Mouse (Mus musculus) liver, postnatal 0 days (tissue): ENCODE measurements around the gene Igfbp5. TPM values are rescaled to one million over a fixed set of nuclear protein-coding genes. Genes with fewer than 3 reads are reported as not detected.

Experiments used
- ATAC-seq: fragments of 200-750 bp; cut with Nextera tagmentation; 2 replicates; pipeline ENCODE4 v1.8.0; 2017; ENCODE audit warnings: mild to moderate bottlenecking, moderate library complexity
- DNase-seq: peaks from one replicate; pipeline ENCODE4 v3.0.0-alpha.2; 2016
- H3K27ac ChIP-seq: fragments of 300-500 bp; sonication (generic); 2 replicates; pipeline ENCODE4 v1.5.1; 2014; ENCODE audit warnings: antibody characterized with exemption, moderate library complexity, mild to moderate bottlenecking, low read depth
- H3K27me3 ChIP-seq: fragments of 300-500 bp; sonication (generic); 2 replicates; pipeline ENCODE4 v1.6.1; 2014; ENCODE audit warnings: low read length, control low read depth, mixed read lengths; ENCODE audit not compliant: insufficient read depth
- H3K36me3 ChIP-seq: fragments of 300-500 bp; sonication (generic); replicated peaks from 2 replicates; pipeline ENCODE4 v1.6.1; 2014; ENCODE audit warnings: mild to moderate bottlenecking, control low read depth, low read length, moderate library complexity, mixed read lengths; ENCODE audit not compliant: insufficient read depth
- H3K4me1 ChIP-seq: fragments of 300-500 bp; sonication (generic); 2 replicates; pipeline ENCODE4 v1.6.1; 2014; ENCODE audit warnings: antibody characterized with exemption, mild to moderate bottlenecking, control low read depth; ENCODE audit not compliant: insufficient read depth
- H3K4me2 ChIP-seq: fragments of 300-500 bp; sonication (generic); 2 replicates; pipeline ENCODE4 v1.6.1; 2014; ENCODE audit warnings: low read depth, mild to moderate bottlenecking, low read length, moderate library complexity, mixed read lengths
- H3K4me3 ChIP-seq: fragments of 300-500 bp; sonication (generic); 2 replicates; pipeline ENCODE4 v1.5.1; 2014; ENCODE audit warnings: low read depth, low read length
- H3K9ac ChIP-seq: fragments of 300-500 bp; sonication (generic); replicated peaks from 2 replicates; pipeline ENCODE4 v1.6.1; 2014; ENCODE audit warnings: mild to moderate bottlenecking, moderate library complexity
- H3K9me3 ChIP-seq: fragments of 300-500 bp; sonication (generic); 2 replicates; pipeline ENCODE4 v1.6.1; 2016; ENCODE audit warnings: mild to moderate bottlenecking, control low read depth, low read length, mixed read lengths
- CTCF ChIP-seq: sonication (generic); IDR thresholded peaks from 2 replicates; pipeline ENCODE4 v1.5.1; 2016; ENCODE audit warnings: antibody characterized with exemption, low read depth
- EP300 ChIP-seq: IDR thresholded peaks from 2 replicates; pipeline ENCODE4 v1.6.1; 2016; ENCODE audit warnings: antibody characterized with exemption, low read depth, mild to moderate bottlenecking
- WGBS: fragments of 180-500 bp; shearing (Covaris S2); extraction: QIAGEN DNeasy Blood & Tissue Kit; methylation state at CpG from one replicate; pipeline ENCODE4 v1.1.7; 2014; ENCODE audit not compliant: insufficient replicate concordance; 5-methylcytosine and 5-hydroxymethylcytosine counted together
- polyA plus RNA-seq: library from polyadenylated mRNA; unstranded; fragments of >200 nt; fragmentation: Nextera tagmentation; extraction: Ambion mirVana; gene quantifications from 2 replicates; pipeline ENCODE4 v1.2.1, GENCODE M21; 2015

Gene Igfbp5
- polyA plus RNA-seq, 1 experiment from 2014 or later, result 2.4 TPM

GRCm38 (mm10) chr1:72885111-72885818, 10.6 kb upstream of the Igfbp5 start:
- Histone ChIP-seq H3K27me3 (no peaks in the 10 kb centered on the region), H3K9me3 (no peaks in the 10 kb centered on the region), H3K36me3 (no peaks in the 10 kb centered on the region), H3K4me3 (no peak overlapping the region), H3K9ac (no peak overlapping the region), H3K4me2 (no peak overlapping the region), H3K4me1 (no peaks in the 10 kb centered on the region), H3K27ac (no peak overlapping the region)
- no peak for TF ChIP-seq EP300
- no peak for TF ChIP-seq CTCF
- DNase-seq, result no peak
- no peak for ATAC-seq
- 72% methylated on average over 11 of the region's 11 CpGs for WGBS

- no peak for TF ChIP-seq EP300
- peak; percentile 36; the same call in 1 of the 2 replicates for TF ChIP-seq CTCF
- WGBS, result 48% methylated on average over 4 of the region's 4 CpGs
- no peak for DNase-seq
- Histone ChIP-seq H3K4me1 (peaks cover 2% of the 10 kb centered on the region; the same call in 1 of the 2 replicates), H3K27ac (no peak overlapping the region), H3K36me3 (no peaks in the 10 kb centered on the region), H3K27me3 (peaks cover 36% of the 10 kb centered on the region), H3K9ac (no peak overlapping the region), H3K4me2 (no peak overlapping the region), H3K4me3 (no peak overlapping the region), H3K9me3 (no peaks in the 10 kb centered on the region)
- ATAC-seq, result no peak
These were observed 4.6 kb upstream of the Igfbp5 start for GRCm38 (mm10) chr1:72879319-72879634.

DNA sequence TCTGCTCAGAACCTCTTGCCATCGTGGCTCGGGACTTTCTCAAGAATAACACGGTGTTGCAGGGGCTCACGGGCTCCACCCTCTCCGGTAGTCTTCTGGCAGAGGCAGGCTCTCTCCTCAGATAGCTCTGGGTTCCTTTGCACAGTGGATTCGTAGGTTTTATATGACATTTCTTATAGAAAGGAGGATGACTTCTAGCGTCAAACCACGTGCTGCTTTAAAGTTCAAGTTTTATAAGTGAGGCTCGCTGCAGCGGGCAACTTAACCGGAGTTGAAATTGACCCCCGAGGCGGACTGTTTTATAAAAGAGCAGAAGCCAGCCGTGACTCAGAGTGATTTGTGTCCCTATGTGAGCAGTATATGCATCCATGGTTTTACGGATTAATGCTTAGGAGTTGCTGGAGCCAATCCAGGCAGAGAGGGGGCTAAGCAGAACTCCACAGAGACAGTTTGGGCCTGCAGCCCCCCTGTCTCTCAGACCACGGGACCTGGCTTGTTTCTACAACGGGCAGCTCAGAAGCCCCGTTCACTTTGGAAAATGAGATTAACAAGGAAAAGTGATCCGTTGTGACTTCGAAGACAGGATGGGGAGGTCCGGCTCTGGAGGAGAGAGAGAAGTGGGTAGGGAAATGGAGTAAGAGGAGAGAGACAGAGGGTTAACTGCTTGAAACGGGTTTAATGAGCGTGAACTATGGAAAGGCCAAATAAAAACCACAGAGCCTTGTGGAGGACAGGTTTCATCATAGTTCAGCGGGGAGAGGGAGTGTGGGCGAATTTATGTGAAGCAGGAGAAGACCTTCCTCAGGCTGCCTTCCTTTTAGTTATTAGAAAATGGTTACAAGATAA, 4.0 kb upstream of the Igfbp5 start:
- DNase-seq (no peak), ATAC-seq (no peak)
- H3K36me3 ChIP-seq, result no peaks in the 10 kb centered on the region
- no peak overlapping the region for H3K9ac ChIP-seq
- H3K4me3 ChIP-seq, result no peak overlapping the region
- 61% methylated on average over 25 of the region's 25 CpGs for WGBS
- H3K27ac ChIP-seq, result no peak overlapping the region
- no peak for TF ChIP-seq EP300
- TF ChIP-seq CTCF, result no peak
- H3K27me3 ChIP-seq, result peaks cover 42% of the 10 kb centered on the region
- peaks cover 4% of the 10 kb centered on the region for H3K4me1 ChIP-seq
- no peak overlapping the region for H3K4me2 ChIP-seq
- no peaks in the 10 kb centered on the region for H3K9me3 ChIP-seq

DNA sequence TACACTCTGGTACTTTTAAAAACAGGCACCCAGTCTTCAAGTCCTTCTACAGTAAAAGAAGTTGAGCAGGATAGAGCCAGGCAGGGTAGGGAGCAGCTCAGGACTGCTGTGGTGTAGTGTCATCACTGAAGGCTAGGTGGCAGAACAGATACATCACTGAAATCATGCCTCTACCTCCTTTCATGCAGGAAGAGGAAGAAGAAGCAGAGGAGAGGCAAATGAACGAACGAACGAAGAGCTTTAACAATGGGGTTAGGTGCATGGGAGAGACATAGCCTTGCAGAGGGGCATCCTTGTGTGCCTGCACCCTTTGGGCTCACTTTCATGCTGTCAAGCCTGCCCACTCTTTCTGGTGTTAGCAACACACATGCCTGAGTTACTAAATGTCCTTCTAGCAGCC, 3.2 kb upstream of the Igfbp5 start:
- Histone ChIP-seq H3K27me3 (peaks cover 50% of the 10 kb centered on the region), H3K4me1 (peaks cover 6% of the 10 kb centered on the region), H3K4me2 (no peak overlapping the region), H3K36me3 (no peaks in the 10 kb centered on the region), H3K9me3 (no peaks in the 10 kb centered on the region), H3K4me3 (no peak overlapping the region), H3K9ac (no peak overlapping the region), H3K27ac (no peak overlapping the region)
- 0% methylated on average over 3 of the region's 3 CpGs for WGBS
- peak; percentile 79 for TF ChIP-seq CTCF
- no peak for TF ChIP-seq EP300
- DNase-seq (no peak), ATAC-seq (no peak)

- ATAC-seq (no peak), DNase-seq (no peak)
- peaks cover 11% of the 10 kb centered on the region for H3K4me1 ChIP-seq
- 41% methylated on average over 3 of the region's 3 CpGs for WGBS
- H3K4me3 ChIP-seq, result no peak overlapping the region
- H3K9ac ChIP-seq, result no peak overlapping the region
- no peaks in the 10 kb centered on the region for H3K9me3 ChIP-seq
- no peak overlapping the region for H3K4me2 ChIP-seq
- H3K27ac ChIP-seq, result no peak overlapping the region
- H3K36me3 ChIP-seq, result no peaks in the 10 kb centered on the region
- H3K27me3 ChIP-seq, result peaks cover 67% of the 10 kb centered on the region
- TF ChIP-seq CTCF, result 0 out of 2 replicates have a peak, but pooled peaks have one; percentile 24
- no peak for TF ChIP-seq EP300
These were observed 1.4 kb upstream of the Igfbp5 start for GRCm38 (mm10) chr1:72876111-72876510.

GRCm38 (mm10) chr1:72875708-72876107, 1.0 kb upstream of the Igfbp5 start:
- Histone ChIP-seq H3K4me1 (peaks cover 14% of the 10 kb centered on the region), H3K27me3 (peaks cover 71% of the 10 kb centered on the region), H3K36me3 (no peaks in the 10 kb centered on the region), H3K9ac (no peak overlapping the region), H3K4me3 (no peak overlapping the region), H3K4me2 (no peak overlapping the region), H3K27ac (no peak overlapping the region), H3K9me3 (no peaks in the 10 kb centered on the region)
- 6% methylated on average over 3 of the region's 3 CpGs for WGBS
- DNase-seq (no peak), ATAC-seq (no peak)
- TF ChIP-seq CTCF (no peak), EP300 (no peak)
